Mouse (Mus musculus) small intestine, adult 2 months (tissue): ENCODE measurements around the gene Polq. TPM values are rescaled to one million over a fixed set of nuclear protein-coding genes. Genes with fewer than 3 reads are reported as not detected.

Experiments used
- H3K27ac ChIP-seq: fragments of 200-500 bp; 2 replicates; pipeline ENCODE4 v1.5.1; 2012; ENCODE audit warnings: low read depth, low read length, control low read depth, inconsistent platforms; ENCODE audit not compliant: insufficient read depth
- H3K27me3 ChIP-seq: fragments of 200-500 bp; 2 replicates; pipeline ENCODE4 v1.6.1; 2012; ENCODE audit warnings: mild to moderate bottlenecking, moderate library complexity, low read length, inconsistent platforms; ENCODE audit not compliant: control insufficient read depth, insufficient read depth
- H3K36me3 ChIP-seq: fragments of 200-500 bp; 2 replicates; pipeline ENCODE4 v1.6.1; 2012; ENCODE audit warnings: mild to moderate bottlenecking, low read length, control low read depth, inconsistent platforms; ENCODE audit not compliant: control insufficient read depth, insufficient read depth
- H3K4me1 ChIP-seq: fragments of 200-500 bp; 2 replicates; pipeline ENCODE4 v1.6.1; 2012; ENCODE audit warnings: low read length, inconsistent platforms, mixed read lengths; ENCODE audit not compliant: control insufficient read depth, insufficient read depth, insufficient read length
- H3K4me3 ChIP-seq: fragments of 200-500 bp; 2 replicates; pipeline ENCODE4 v1.5.1; 2012; ENCODE audit warnings: low read depth, mild to moderate bottlenecking, control low read depth, inconsistent platforms, low read length, moderate library complexity
- CTCF ChIP-seq: fragments of 200-500 bp; IDR thresholded peaks from 2 replicates; pipeline ENCODE4 v1.5.1; 2012; ENCODE audit warnings: low read depth, mild to moderate bottlenecking, control low read depth, inconsistent platforms, low read length, moderate library complexity, mixed read lengths; ENCODE audit not compliant: insufficient replicate concordance, insufficient read length; ENCODE audit errors: extremely low read depth
- POLR2A ChIP-seq: fragments of 200-500 bp; IDR thresholded peaks from 2 replicates; pipeline ENCODE4 v1.6.1; 2012; ENCODE audit warnings: low read depth, mild to moderate bottlenecking, control low read depth, inconsistent platforms, low read length, moderate library complexity
- WGBS: fragments of 180-500 bp; shearing (Covaris S2); methylation state at CpG from one replicate; pipeline ENCODE4 v1.1.7; 2018; 5-methylcytosine and 5-hydroxymethylcytosine counted together
- polyA plus RNA-seq: library from polyadenylated mRNA; depleted of rRNA; stranded (reverse); fragments of >200 nt; gene quantifications from 2 replicates; pipeline ENCODE4 v1.2.3, GENCODE M21; 2012; rRNA removed

Polq gene
- polyA plus RNA-seq: 0.09 and 0.13 TPM in 2 replicates

GRCm38 (mm10) chr16:37011061-37011921 is at the start of gene Polq:
Gene Polq (plus strand): TSS chr16:37011786.
- no peak within 1 kb of the TSS for H3K27ac ChIP-seq
- 2% methylated on average over 30 of the region's 30 CpGs for WGBS
- H3K36me3 ChIP-seq: no peaks in the 10 kb centered on the region; the same call in 1 of the 2 replicates
- TF ChIP-seq CTCF (no peak), POLR2A (no peak; the same call in 1 of the 2 replicates)
- peak within 1 kb of the TSS; percentile 89 for H3K4me3 ChIP-seq
- peaks cover 5% of the 10 kb centered on the region for H3K4me1 ChIP-seq
- H3K27me3 ChIP-seq: no peaks in the 10 kb centered on the region

- Histone ChIP-seq H3K27me3 (no peaks in the 10 kb centered on the region), H3K36me3 (no peaks in the 10 kb centered on the region), H3K4me1 (no peaks in the 10 kb centered on the region), H3K4me3 (no peak overlapping the region), H3K27ac (no peak overlapping the region)
- 81% methylated on average over 4 of the region's 4 CpGs for WGBS
- TF ChIP-seq POLR2A: no peak
- TF ChIP-seq CTCF: no peak
Observed at GRCm38 (mm10) chr16:36963415-36963814, 48.2 kb upstream of the Polq start.

DNA sequence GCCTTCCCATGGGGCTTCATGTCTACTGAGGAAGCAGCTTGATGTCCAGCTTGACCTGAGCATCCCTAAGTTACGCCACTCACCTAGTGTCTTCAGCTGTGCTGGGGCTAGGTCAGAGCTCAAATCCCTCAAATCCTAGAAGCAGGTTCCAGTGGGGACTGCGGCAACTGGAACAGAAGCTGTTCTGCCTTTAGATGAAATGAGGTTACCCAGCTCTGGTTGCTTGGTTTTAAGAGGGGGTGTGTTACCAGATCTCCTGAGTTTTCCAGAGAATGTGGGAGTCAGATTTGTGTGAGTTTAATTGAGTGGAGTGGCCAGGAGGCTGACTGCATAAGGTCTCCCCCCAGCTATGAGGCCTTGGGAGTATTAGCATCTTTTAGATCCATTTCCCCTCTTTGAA is 32.5 kb upstream of the Polq start:
- 90% methylated on average over 2 of the region's 2 CpGs for WGBS
- H3K36me3 ChIP-seq: no peaks in the 10 kb centered on the region
- no peak overlapping the region for H3K4me3 ChIP-seq
- TF ChIP-seq POLR2A (no peak), CTCF (no peak)
- no peaks in the 10 kb centered on the region for H3K4me1 ChIP-seq
- no peak overlapping the region for H3K27ac ChIP-seq
- H3K27me3 ChIP-seq: no peaks in the 10 kb centered on the region

DNA sequence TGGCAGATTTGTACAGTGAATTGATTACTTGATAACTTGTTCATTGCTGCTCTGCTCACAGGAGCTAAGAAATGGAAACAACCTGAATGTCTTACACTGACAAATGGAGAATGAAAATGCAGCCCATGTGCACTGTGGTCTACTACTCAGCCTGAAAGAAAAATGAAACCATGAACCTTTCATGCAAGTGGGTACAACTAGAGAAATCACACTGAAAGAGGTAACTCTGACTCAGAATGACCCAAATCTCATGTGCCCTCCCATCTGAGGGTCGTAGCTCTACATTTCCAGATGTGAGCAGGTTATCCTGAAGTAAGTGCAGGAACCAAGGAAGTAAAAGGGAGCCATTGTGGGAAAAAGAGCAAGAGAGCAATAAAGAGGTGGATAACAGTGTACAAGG is 27.8 kb upstream of the Polq start:
- TF ChIP-seq CTCF (no peak), POLR2A (no peak)
- Histone ChIP-seq H3K27me3 (no peaks in the 10 kb centered on the region), H3K4me3 (no peak overlapping the region), H3K4me1 (no peaks in the 10 kb centered on the region), H3K27ac (no peak overlapping the region), H3K36me3 (no peaks in the 10 kb centered on the region)
- WGBS: 69% methylated on average over 1 of the region's 1 CpGs

GRCm38 (mm10) chr16:36985636-36986042 is 25.9 kb upstream of the Polq start:
- Histone ChIP-seq H3K4me1 (no peaks in the 10 kb centered on the region), H3K4me3 (no peak overlapping the region), H3K27ac (no peak overlapping the region), H3K36me3 (no peaks in the 10 kb centered on the region), H3K27me3 (no peaks in the 10 kb centered on the region)
- 58% methylated on average over 5 of the region's 5 CpGs for WGBS
- no peak for TF ChIP-seq POLR2A
- no peak for TF ChIP-seq CTCF

DNA sequence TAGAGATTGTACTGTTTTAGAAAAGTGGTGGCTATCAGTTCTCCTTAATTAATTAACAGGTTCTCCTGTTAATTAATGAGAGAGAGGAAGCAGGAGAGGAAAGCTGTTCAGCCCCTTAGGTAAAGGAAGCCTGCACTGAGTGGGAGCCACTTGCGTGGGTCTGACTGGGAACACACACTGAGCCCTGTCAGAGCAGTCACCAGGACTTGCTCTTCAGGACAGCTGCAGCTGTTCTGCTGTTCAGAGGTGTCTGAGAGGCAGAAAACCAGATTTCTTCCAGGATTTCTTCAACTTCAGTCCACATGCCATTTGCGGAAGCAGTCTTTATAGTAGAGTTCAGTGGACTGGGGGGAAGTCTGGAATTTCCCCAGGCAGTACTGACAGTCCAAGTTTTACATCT is 24.2 kb upstream of the Polq start:
- Histone ChIP-seq H3K4me3 (no peak overlapping the region), H3K27ac (no peak overlapping the region), H3K36me3 (no peaks in the 10 kb centered on the region), H3K4me1 (no peaks in the 10 kb centered on the region), H3K27me3 (no peaks in the 10 kb centered on the region)
- 80% methylated on average over 2 of the region's 2 CpGs for WGBS
- no peak for TF ChIP-seq POLR2A
- TF ChIP-seq CTCF: no peak

GRCm38 (mm10) chr16:36988066-36988465 is 23.5 kb upstream of the Polq start:
- Histone ChIP-seq H3K27ac (no peak overlapping the region), H3K36me3 (no peaks in the 10 kb centered on the region), H3K4me1 (no peaks in the 10 kb centered on the region), H3K4me3 (no peak overlapping the region), H3K27me3 (no peaks in the 10 kb centered on the region)
- TF ChIP-seq POLR2A: no peak
